14 mouse cellular contexts compared by ENCODE assay signal in genomic region chr2:124235237-124236055, GRCm38 (mm10).
DNase-seq lines count a peak whose midpoint lies in the region; ATAC-seq and TF ChIP-seq lines count a peak whose summit lies in the region.
"Had no signal": no experiment of that assay in that cellular context is flagged by ENCODE, and none has a peak within 500 bp of the region (broad histone marks: within the 10 kb centered on the region; RNA-seq: fewer than 3 reads in every experiment).

No protein-coding gene starts in this region.

- no peak overlapping the region for H3K4me3 ChIP-seq in left cerebral cortex, adult 2 months
- no peak overlapping the region for H3K4me3 ChIP-seq in forebrain, embryonic 10.5 days
- no peak overlapping the region for H3K4me3 ChIP-seq in hindbrain, embryonic 13.5 days
- H3K4me3 ChIP-seq in midbrain, postnatal 0 days (ENCODE audit: low read depth, low read length) = no peak overlapping the region
- H3K4me3 ChIP-seq: embryonic facial prominence, embryonic 15.5 days; limb, embryonic 15.5 days had no signal

- H3K27me3 ChIP-seq in forebrain, embryonic 10.5 days (ENCODE audit: poor library complexity, severe bottlenecking) = no peaks in the 10 kb centered on the region
- H3K27me3 ChIP-seq in hindbrain, embryonic 13.5 days = no peaks in the 10 kb centered on the region
- no peaks in the 10 kb centered on the region for H3K27me3 ChIP-seq in midbrain, postnatal 0 days (ENCODE audit: insufficient read depth, low read length)
- H3K27me3 ChIP-seq: embryonic facial prominence, embryonic 15.5 days; limb, embryonic 15.5 days had no signal

- DNase-seq in left cerebral cortex, adult 2 months (ENCODE audit: extremely low spot score in 1 of 2, low spot score in 2 of 2) = no peak
- no peak for DNase-seq in left cerebral cortex, adult 18-20 months (ENCODE audit: low spot score in 2 of 2)
- no peak for DNase-seq in forebrain, embryonic 10.5 days (ENCODE audit: extremely low spot score, low spot score)
- no peak for DNase-seq in midbrain, postnatal 0 days (ENCODE audit: low spot score)
- DNase-seq in cerebellum, adult 8-10 months = no peak
- DNase-seq in gastrocnemius, postnatal 4 days (ENCODE audit: low spot score in 2 of 2) = no peak
- DNase-seq in layer of hippocampus, adult 9-11 months = no peak
- DNase-seq: adrenal gland, postnatal 36 days; heart, adult 11 months; thymus, postnatal 25 days had no signal

- H3K4me1 ChIP-seq in forebrain, embryonic 10.5 days = peaks cover 14% of the 10 kb centered on the region
- H3K4me1 ChIP-seq in hindbrain, embryonic 13.5 days (replicated peaks) = peaks cover 24% of the 10 kb centered on the region
- 0 out of 2 replicates have a peak, but pooled peaks cover 6% of the 10 kb centered on the region for H3K4me1 ChIP-seq in midbrain, postnatal 0 days (ENCODE audit: insufficient read depth, low read length)
- H3K4me1 ChIP-seq: embryonic facial prominence, embryonic 15.5 days; limb, embryonic 15.5 days had no signal

- WGBS in forebrain, embryonic 10.5 days = 55% methylated on average over 6 of the region's 6 CpGs
- 37% methylated on average over 6 of the region's 6 CpGs for WGBS in hindbrain, embryonic 13.5 days
- WGBS in midbrain, postnatal 0 days = 35% methylated on average over 6 of the region's 6 CpGs

- H3K36me3 ChIP-seq in forebrain, embryonic 10.5 days (replicated peaks) = no peaks in the 10 kb centered on the region
- H3K36me3 ChIP-seq in hindbrain, embryonic 13.5 days = no peaks in the 10 kb centered on the region
- no peaks in the 10 kb centered on the region for H3K36me3 ChIP-seq in midbrain, postnatal 0 days (ENCODE audit: insufficient read depth, low read length)
- H3K36me3 ChIP-seq: embryonic facial prominence, embryonic 15.5 days; limb, embryonic 15.5 days had no signal

- 0 out of 2 replicates have a peak, but pooled peaks have one; percentile 32 for ATAC-seq in hindbrain, embryonic 13.5 days (ENCODE audit: low FRiP score)
- 0 out of 2 replicates have a peak, but pooled peaks have one; percentile 52 for ATAC-seq in midbrain, postnatal 0 days (ENCODE audit: low FRiP score)

- intact Hi-C loops in left cerebral cortex, adult 2 months (cut with DNase I) = no loop called here

- H3K9ac ChIP-seq in hindbrain, embryonic 13.5 days = peak overlapping the region; percentile 46; the same call in 1 of the 2 replicates
- 0 out of 2 replicates have a peak overlapping the region, but pooled peaks have one; percentile 24 for H3K9ac ChIP-seq in midbrain, postnatal 0 days (replicated peaks; ENCODE audit: low read length, poor library complexity, severe bottlenecking)
- H3K9ac ChIP-seq: embryonic facial prominence, embryonic 15.5 days; limb, embryonic 15.5 days had no signal

- peak overlapping the region; percentile 42 for H3K27ac ChIP-seq in left cerebral cortex, adult 2 months
- 0 out of 2 replicates have a peak overlapping the region, but pooled peaks have one; percentile 8 for H3K27ac ChIP-seq in forebrain, embryonic 10.5 days
- peak overlapping the region; percentile 67 for H3K27ac ChIP-seq in hindbrain, embryonic 13.5 days
- H3K27ac ChIP-seq in midbrain, postnatal 0 days (ENCODE audit: low read depth, low read length) = 0 out of 2 replicates have a peak overlapping the region, but pooled peaks have one; percentile 26
- H3K27ac ChIP-seq: embryonic facial prominence, embryonic 15.5 days; limb, embryonic 15.5 days; macrophage had no signal

- no peak for TF ChIP-seq CTCF in left cerebral cortex, adult 2 months (IDR thresholded peaks at IDR 0.05)
- no peak for TF ChIP-seq CTCF in midbrain, postnatal 0 days (IDR thresholded peaks at IDR 0.05)

- no peaks in the 10 kb centered on the region for H3K9me3 ChIP-seq in forebrain, embryonic 10.5 days
- H3K9me3 ChIP-seq in hindbrain, embryonic 13.5 days = no peaks in the 10 kb centered on the region
- H3K9me3 ChIP-seq in midbrain, postnatal 0 days (ENCODE audit: low read length) = no peaks in the 10 kb centered on the region
- H3K9me3 ChIP-seq: embryonic facial prominence, embryonic 15.5 days; limb, embryonic 15.5 days had no signal

- no peak overlapping the region for H3K4me2 ChIP-seq in hindbrain, embryonic 13.5 days
- H3K4me2 ChIP-seq in midbrain, postnatal 0 days (ENCODE audit: low read depth, low read length, poor library complexity, severe bottlenecking) = no peak overlapping the region
- H3K4me2 ChIP-seq: embryonic facial prominence, embryonic 15.5 days; limb, embryonic 15.5 days had no signal

Comparison
In these comparisons a context has a peak if more than half of its experiments do, and no peak if none do; other contexts are left out.
1. H3K27ac ChIP-seq: peak in every context shown above with its lines; median percentile 67 in hindbrain, embryonic 13.5 days; 42 in left cerebral cortex, adult 2 months; 26 in midbrain, postnatal 0 days; 8 in forebrain, embryonic 10.5 days.